Mouse (Mus musculus) limb, embryonic 14.5 days (tissue): ENCODE results near the gene Rab11fip3. TPM values are rescaled to one million over a fixed set of nuclear protein-coding genes. Genes with fewer than 3 reads are reported as not detected.

ENCODE experiments used
- ATAC-seq: fragments of 200-750 bp; cut with Nextera tagmentation; 2 replicates; pipeline ENCODE4 v1.8.0; 2017; ENCODE audit warnings: low read depth, moderate number of reproducible peaks, moderate TSS enrichment; ENCODE audit not compliant: low FRiP score
- DNase-seq: peaks from one replicate; pipeline ENCODE4 v3.0.0-alpha.2; 2015; ENCODE audit warnings: low spot score
- H3K27ac ChIP-seq: fragments of 300-500 bp; sonication (generic); replicated peaks from 2 replicates; pipeline ENCODE4 v1.5.1; 2014; ENCODE audit warnings: low read depth, mild to moderate bottlenecking, low read length, moderate library complexity, mixed read lengths
- H3K27me3 ChIP-seq: fragments of 300-500 bp; sonication (generic); 2 replicates; pipeline ENCODE4 v1.6.1; 2014; ENCODE audit warnings: low read length, mixed read lengths; ENCODE audit not compliant: control insufficient read depth, insufficient read depth
- H3K36me3 ChIP-seq: fragments of 300-500 bp; sonication (generic); 2 replicates; pipeline ENCODE4 v1.6.1; 2014; ENCODE audit warnings: mild to moderate bottlenecking, low read length, moderate library complexity, mixed read lengths; ENCODE audit not compliant: control insufficient read depth, insufficient read depth
- H3K4me1 ChIP-seq: fragments of 300-500 bp; sonication (generic); 2 replicates; pipeline ENCODE4 v1.6.1; 2014; ENCODE audit warnings: antibody characterized with exemption, low read length, mixed read lengths; ENCODE audit not compliant: control insufficient read depth, insufficient read depth
- H3K4me2 ChIP-seq: fragments of 300-500 bp; sonication (generic); replicated peaks from 2 replicates; pipeline ENCODE4 v1.6.1; 2014; ENCODE audit warnings: low read depth, mild to moderate bottlenecking, low read length, moderate library complexity; ENCODE audit not compliant: severe bottlenecking
- H3K4me3 ChIP-seq: fragments of 300-500 bp; sonication (generic); replicated peaks from 2 replicates; pipeline ENCODE4 v1.5.1; 2014; ENCODE audit warnings: low read length
- H3K9ac ChIP-seq: fragments of 300-500 bp; sonication (generic); 2 replicates; pipeline ENCODE4 v1.6.1; 2014; ENCODE audit warnings: mild to moderate bottlenecking, low read depth, low read length, moderate library complexity; ENCODE audit not compliant: severe bottlenecking
- H3K9me3 ChIP-seq: fragments of 300-500 bp; sonication (generic); 2 replicates; pipeline ENCODE4 v1.6.1; 2016; ENCODE audit warnings: low read length; ENCODE audit not compliant: control insufficient read depth
- POLR2A ChIP-seq: fragments of 200-500 bp; IDR thresholded peaks from 2 replicates; pipeline ENCODE4 v1.8.0; 2012; ENCODE audit warnings: inconsistent platforms, mild to moderate bottlenecking, moderate library complexity, borderline replicate concordance; ENCODE audit not compliant: insufficient read depth, insufficient read length; ENCODE audit errors: extremely low read depth
- WGBS: fragments of 180-500 bp; shearing (Covaris S2); extraction: QIAGEN DNeasy Blood & Tissue Kit; methylation state at CpG from one replicate; pipeline ENCODE4 v1.1.7; 2014; 5-methylcytosine and 5-hydroxymethylcytosine counted together
- polyA plus RNA-seq, 2 experiments: library from polyadenylated mRNA; depleted of rRNA in 1 of 2; stranded (reverse) in 1 of 2; unstranded in 1 of 2; fragments of >200 nt; fragmentation: Nextera tagmentation in 1 of 2; extraction: Ambion mirVana in 1 of 2; gene quantifications; 2 replicates each; pipeline versions ENCODE4 v1.2.1 to v1.2.3; 2012 to 2014

Rab11fip3 gene
- polyA plus RNA-seq, 2 experiments = 17.8 to 39.0 TPM

GRCm38 (mm10) chr17:26095121-26095740, 25.9 kb upstream of the Rab11fip3 start, which contains the start of gene Nme4:
Nme4 (minus strand) TSS chr17:26095602.
- 3% methylated on average over 44 of the region's 47 CpGs for WGBS
- Histone ChIP-seq H3K27ac (peak within 1 kb of the TSS; percentile 67), H3K27me3 (no peaks in the 10 kb centered on the region), H3K4me2 (peak within 1 kb of the TSS; percentile 77), H3K4me1 (no peaks in the 10 kb centered on the region; the same call in 1 of the 2 replicates), H3K4me3 (peak within 1 kb of the TSS; percentile 64), H3K9me3 (no peaks in the 10 kb centered on the region), H3K9ac (peak within 1 kb of the TSS; percentile 86), H3K36me3 (0 out of 2 replicates have a peak, but pooled peaks cover 10% of the 10 kb centered on the region)
- peak; percentile 80; the same call in 1 of the 2 replicates for TF ChIP-seq POLR2A
- ATAC-seq = peak; percentile 80
- DNase-seq = peak; percentile 49

- H3K36me3 ChIP-seq = 0 out of 2 replicates have a peak, but pooled peaks cover 10% of the 10 kb centered on the region
- H3K9me3 ChIP-seq = no peaks in the 10 kb centered on the region
- WGBS = 22% methylated on average over 9 of the region's 9 CpGs
- no peaks in the 10 kb centered on the region for H3K27me3 ChIP-seq
- no peak for TF ChIP-seq POLR2A
- DNase-seq = no peak
- H3K4me3 ChIP-seq = peak overlapping the region; percentile 64
- no peaks in the 10 kb centered on the region; the same call in 1 of the 2 replicates for H3K4me1 ChIP-seq
- no peak for ATAC-seq
- peak overlapping the region; percentile 77 for H3K4me2 ChIP-seq
- peak overlapping the region; percentile 86 for H3K9ac ChIP-seq
- H3K27ac ChIP-seq = peak overlapping the region; percentile 67; the same call in 1 of the 2 replicates
Observed at GRCm38 (mm10) chr17:26094531-26095110, 25.3 kb upstream of the Rab11fip3 start.

- Histone ChIP-seq H3K4me3 (peak within 1 kb of the TSS; percentile 57), H3K4me1 (no peaks in the 10 kb centered on the region), H3K9me3 (no peaks in the 10 kb centered on the region), H3K27me3 (no peaks in the 10 kb centered on the region), H3K4me2 (peak within 1 kb of the TSS; percentile 83), H3K9ac (peak within 1 kb of the TSS; percentile 71), H3K27ac (peak within 1 kb of the TSS; percentile 58), H3K36me3 (0 out of 2 replicates have a peak, but pooled peaks cover 10% of the 10 kb centered on the region)
- TF ChIP-seq POLR2A = no peak
- ATAC-seq = peak; percentile 89
- DNase-seq = peak; percentile 92
- 2% methylated on average over 30 of the region's 32 CpGs for WGBS
Observed at GRCm38 (mm10) chr17:26089905-26090632, 20.7 kb upstream of the Rab11fip3 start, which contains the start of gene Decr2. Decr2 (minus strand) TSS chr17:26090337.

- H3K4me3 ChIP-seq = no peak overlapping the region
- 91% methylated on average over 9 of the region's 9 CpGs for WGBS
- H3K27ac ChIP-seq = no peak overlapping the region
- H3K4me1 ChIP-seq = no peaks in the 10 kb centered on the region
- no peak for TF ChIP-seq POLR2A
- no peaks in the 10 kb centered on the region for H3K9me3 ChIP-seq
- H3K27me3 ChIP-seq = no peaks in the 10 kb centered on the region
- DNase-seq = no peak
- no peak for ATAC-seq
- no peak overlapping the region for H3K4me2 ChIP-seq
- H3K36me3 ChIP-seq = peaks cover 11% of the 10 kb centered on the region; the same call in 1 of the 2 replicates
- no peak overlapping the region for H3K9ac ChIP-seq
Observed at GRCm38 (mm10) chr17:26087059-26087564, 17.8 kb upstream of the Rab11fip3 start.

GRCm38 (mm10) chr17:26080867-26081266, 11.5 kb upstream of the Rab11fip3 start:
- Histone ChIP-seq H3K27me3 (no peaks in the 10 kb centered on the region), H3K9ac (no peak overlapping the region), H3K36me3 (peaks cover 5% of the 10 kb centered on the region; the same call in 1 of the 2 replicates), H3K9me3 (no peaks in the 10 kb centered on the region), H3K4me1 (no peaks in the 10 kb centered on the region), H3K27ac (no peak overlapping the region), H3K4me2 (no peak overlapping the region), H3K4me3 (no peak overlapping the region)
- no peak for TF ChIP-seq POLR2A
- ATAC-seq (no peak), DNase-seq (no peak)
- WGBS = 49% methylated on average over 2 of the region's 2 CpGs
